Mouse (Mus musculus): ENCODE data around the gene C1ql4. TPM values are rescaled to one million over a fixed set of nuclear protein-coding genes. Genes with fewer than 3 reads are reported as not detected.
A peak's percentile ranks its signal among the peaks of the same experiment; 100 is the strongest.

Gene C1ql4
- not detected in 2 replicates for polyA plus RNA-seq (2015; fragmentation: Nextera tagmentation; extraction: Ambion mirVana)

GRCm38 (mm10) chr15:99087253-99088075, at the start of gene C1ql4:
C1ql4 (minus strand) TSS chr15:99087817.
- Histone ChIP-seq H3K9me3 (replicated peaks; ENCODE audit: control insufficient read depth, low read length) (no peaks in the 10 kb centered on the region), H3K27me3 (ENCODE audit: control insufficient read depth, insufficient read depth, low read length) (peaks cover 70% of the 10 kb centered on the region), H3K4me2 (ENCODE audit: low read depth, low read length) (peak within 1 kb of the TSS; percentile 52), H3K36me3 (ENCODE audit: control insufficient read depth, insufficient read depth, low read length) (no peaks in the 10 kb centered on the region), H3K4me1 (ENCODE audit: control insufficient read depth, insufficient read depth, low read length) (peaks cover 9% of the 10 kb centered on the region), H3K4me3 (replicated peaks; ENCODE audit: low read length) (peak within 1 kb of the TSS; percentile 31), H3K27ac (ENCODE audit: low read length) (no peak within 1 kb of the TSS), H3K9ac (ENCODE audit: low read length) (peak within 1 kb of the TSS; percentile 42; the same call in 1 of the 2 replicates)
- WGBS, result 13% methylated on average over 56 of the region's 60 CpGs
- no peak; the same call in 1 of the 2 replicates for ATAC-seq (ENCODE audit: insufficient read depth, low FRiP score)

- Histone ChIP-seq H3K9ac (ENCODE audit: low read length) (peak overlapping the region; percentile 31; the same call in 1 of the 2 replicates), H3K36me3 (ENCODE audit: control insufficient read depth, insufficient read depth, low read length) (no peaks in the 10 kb centered on the region), H3K4me2 (ENCODE audit: low read depth, low read length) (peak overlapping the region; percentile 1; the same call in 1 of the 2 replicates), H3K4me1 (ENCODE audit: control insufficient read depth, insufficient read depth, low read length) (peaks cover 34% of the 10 kb centered on the region), H3K27me3 (ENCODE audit: control insufficient read depth, insufficient read depth, low read length) (no peaks in the 10 kb centered on the region), H3K27ac (ENCODE audit: low read length) (no peak overlapping the region; the same call in 1 of the 2 replicates), H3K4me3 (replicated peaks; ENCODE audit: low read length) (no peak overlapping the region), H3K9me3 (replicated peaks; ENCODE audit: control insufficient read depth, low read length) (no peaks in the 10 kb centered on the region)
- WGBS, result 56% methylated on average over 22 of the region's 22 CpGs
- ATAC-seq (ENCODE audit: insufficient read depth, low FRiP score), result no peak
Measured at GRCm38 (mm10) chr15:99129956-99130910, 42.6 kb upstream of the C1ql4 start.

- Histone ChIP-seq H3K27ac (ENCODE audit: low read length) (no peak overlapping the region; the same call in 1 of the 2 replicates), H3K4me1 (ENCODE audit: control insufficient read depth, insufficient read depth, low read length) (peaks cover 36% of the 10 kb centered on the region), H3K4me2 (ENCODE audit: low read depth, low read length) (no peak overlapping the region), H3K4me3 (replicated peaks; ENCODE audit: low read length) (no peak overlapping the region), H3K27me3 (ENCODE audit: control insufficient read depth, insufficient read depth, low read length) (no peaks in the 10 kb centered on the region), H3K9me3 (replicated peaks; ENCODE audit: control insufficient read depth, low read length) (no peaks in the 10 kb centered on the region), H3K36me3 (ENCODE audit: control insufficient read depth, insufficient read depth, low read length) (no peaks in the 10 kb centered on the region), H3K9ac (ENCODE audit: low read length) (no peak overlapping the region)
- ATAC-seq (ENCODE audit: insufficient read depth, low FRiP score), result no peak
- 57% methylated on average over 11 of the region's 11 CpGs for WGBS
Measured at GRCm38 (mm10) chr15:99129441-99129840, 41.8 kb upstream of the C1ql4 start.

- no peak overlapping the region for H3K27ac ChIP-seq (ENCODE audit: low read length)
- ATAC-seq (ENCODE audit: insufficient read depth, low FRiP score), result no peak
Measured at GRCm38 (mm10) chr15:99127851-99128522, 40.4 kb upstream of the C1ql4 start.

GRCm38 (mm10) chr15:99126816-99127365, 39.3 kb upstream of the C1ql4 start:
- WGBS, result 1% methylated on average over 34 of the region's 35 CpGs
- ATAC-seq (ENCODE audit: insufficient read depth, low FRiP score), result 0 out of 2 replicates have a peak, but pooled peaks have one; percentile 5
- Histone ChIP-seq H3K36me3 (ENCODE audit: control insufficient read depth, insufficient read depth, low read length) (no peaks in the 10 kb centered on the region), H3K4me2 (ENCODE audit: low read depth, low read length) (peak overlapping the region; percentile 86), H3K27me3 (ENCODE audit: control insufficient read depth, insufficient read depth, low read length) (no peaks in the 10 kb centered on the region), H3K4me1 (ENCODE audit: control insufficient read depth, insufficient read depth, low read length) (peaks cover 36% of the 10 kb centered on the region), H3K9ac (ENCODE audit: low read length) (peak overlapping the region; percentile 95), H3K27ac (ENCODE audit: low read length) (peak overlapping the region; percentile 94), H3K9me3 (replicated peaks; ENCODE audit: control insufficient read depth, low read length) (no peaks in the 10 kb centered on the region), H3K4me3 (replicated peaks; ENCODE audit: low read length) (peak overlapping the region; percentile 83)

More at GRCm38 (mm10) chr15:99127851-99128522, 40.4 kb upstream of the C1ql4 start:
- H3K4me3 ChIP-seq (replicated peaks; ENCODE audit: low read length), result peak overlapping the region; percentile 83
- H3K4me2 ChIP-seq (ENCODE audit: low read depth, low read length), result peak overlapping the region; percentile 86
- 60% methylated on average over 6 of the region's 6 CpGs for WGBS
- H3K9ac ChIP-seq (ENCODE audit: low read length), result peak overlapping the region; percentile 23; the same call in 1 of the 2 replicates
- peaks cover 36% of the 10 kb centered on the region for H3K4me1 ChIP-seq (ENCODE audit: control insufficient read depth, insufficient read depth, low read length)
- H3K36me3 ChIP-seq (ENCODE audit: control insufficient read depth, insufficient read depth, low read length), result no peaks in the 10 kb centered on the region
- H3K9me3 ChIP-seq (replicated peaks; ENCODE audit: control insufficient read depth, low read length), result no peaks in the 10 kb centered on the region
- H3K27me3 ChIP-seq (ENCODE audit: control insufficient read depth, insufficient read depth, low read length), result no peaks in the 10 kb centered on the region

GRCm38 (mm10) chr15:99126081-99126815, 38.6 kb upstream of the C1ql4 start:
- H3K27me3 ChIP-seq (ENCODE audit: control insufficient read depth, insufficient read depth, low read length), result no peaks in the 10 kb centered on the region
- H3K9ac ChIP-seq (ENCODE audit: low read length), result peak overlapping the region; percentile 95
- H3K4me3 ChIP-seq (replicated peaks; ENCODE audit: low read length), result peak overlapping the region; percentile 83
- H3K27ac ChIP-seq (ENCODE audit: low read length), result peak overlapping the region; percentile 94
- peak overlapping the region; percentile 86 for H3K4me2 ChIP-seq (ENCODE audit: low read depth, low read length)
- under 1% methylated on average over 104 of the region's 115 CpGs for WGBS
- peak; percentile 86 for ATAC-seq (ENCODE audit: insufficient read depth, low FRiP score)
- peaks cover 36% of the 10 kb centered on the region for H3K4me1 ChIP-seq (ENCODE audit: control insufficient read depth, insufficient read depth, low read length)
- H3K36me3 ChIP-seq (ENCODE audit: control insufficient read depth, insufficient read depth, low read length), result no peaks in the 10 kb centered on the region
- H3K9me3 ChIP-seq (replicated peaks; ENCODE audit: control insufficient read depth, low read length), result no peaks in the 10 kb centered on the region

- no peak for ATAC-seq (ENCODE audit: insufficient read depth, low FRiP score)
- Histone ChIP-seq H3K27me3 (ENCODE audit: control insufficient read depth, insufficient read depth, low read length) (no peaks in the 10 kb centered on the region), H3K9ac (ENCODE audit: low read length) (peak within 1 kb of the TSS; percentile 95), H3K4me3 (replicated peaks; ENCODE audit: low read length) (peak within 1 kb of the TSS; percentile 83), H3K27ac (ENCODE audit: low read length) (peak within 1 kb of the TSS; percentile 94), H3K36me3 (ENCODE audit: control insufficient read depth, insufficient read depth, low read length) (no peaks in the 10 kb centered on the region), H3K9me3 (replicated peaks; ENCODE audit: control insufficient read depth, low read length) (no peaks in the 10 kb centered on the region), H3K4me1 (ENCODE audit: control insufficient read depth, insufficient read depth, low read length) (peaks cover 35% of the 10 kb centered on the region), H3K4me2 (ENCODE audit: low read depth, low read length) (peak within 1 kb of the TSS; percentile 86)
- 2% methylated on average over 12 of the region's 12 CpGs for WGBS
Measured at GRCm38 (mm10) chr15:99125711-99126080, 38.1 kb upstream of the C1ql4 start, which contains the start of gene Spats2. Spats2 (plus strand) TSS chr15:99125916.

GRCm38 (mm10) chr15:99122642-99123041, 35.0 kb upstream of the C1ql4 start:
- H3K4me1 ChIP-seq (ENCODE audit: control insufficient read depth, insufficient read depth, low read length), result peaks cover 9% of the 10 kb centered on the region
- no peak overlapping the region for H3K4me2 ChIP-seq (ENCODE audit: low read depth, low read length)
- H3K9ac ChIP-seq (ENCODE audit: low read length), result no peak overlapping the region
- ATAC-seq (ENCODE audit: insufficient read depth, low FRiP score), result no peak
- no peaks in the 10 kb centered on the region for H3K36me3 ChIP-seq (ENCODE audit: control insufficient read depth, insufficient read depth, low read length)
- 44% methylated on average over 2 of the region's 2 CpGs for WGBS
- no peak overlapping the region for H3K27ac ChIP-seq (ENCODE audit: low read length)
- no peaks in the 10 kb centered on the region for H3K9me3 ChIP-seq (replicated peaks; ENCODE audit: control insufficient read depth, low read length)
- H3K4me3 ChIP-seq (replicated peaks; ENCODE audit: low read length), result no peak overlapping the region
- no peaks in the 10 kb centered on the region for H3K27me3 ChIP-seq (ENCODE audit: control insufficient read depth, insufficient read depth, low read length)
